Mouse (Mus musculus): ENCODE measurements around the gene Lgr4. TPM values are rescaled to one million over a fixed set of nuclear protein-coding genes. Genes with fewer than 3 reads are reported as not detected.

Gene Lgr4
- total and polyA plus RNA-seq, 3 experiments = 4.3 to 4.5 TPM; not detected in 1

- Histone ChIP-seq H3K27me3 (ENCODE audit: control insufficient read depth in 1 of 2, insufficient read depth in 2 of 2, low read length in 2 of 2) (no peaks in the 10 kb centered on the region), H3K4me3 (ENCODE audit: control insufficient read depth in 1 of 2, insufficient read depth in 1 of 2, low read depth in 2 of 2, low read length in 2 of 2) (no peak overlapping the region), H3K36me3 (ENCODE audit: control insufficient read depth in 1 of 2, insufficient read depth in 2 of 2, low read length in 2 of 2) (no peaks in the 10 kb centered on the region), H3K9ac (ENCODE audit: control insufficient read depth, low read depth, low read length, poor library complexity, severe bottlenecking) (no peak overlapping the region), H3K9me3 (replicated peaks; ENCODE audit: insufficient read depth, low read length) (no peaks in the 10 kb centered on the region), H3K4me1 (ENCODE audit: control insufficient read depth in 1 of 2, insufficient read depth in 2 of 2, low read length in 2 of 2) (no peaks in the 10 kb centered on the region; a peak in 1 of 4 replicates), H3K79me2 (ENCODE audit: control insufficient read depth, insufficient read depth, low read length, poor library complexity) (no peaks in the 10 kb centered on the region), H3K27ac (ENCODE audit: control insufficient read depth, low read depth, low read length) (no peak overlapping the region)
- TF ChIP-seq TCF12 (IDR thresholded peaks at IDR 0.05; ENCODE audit: low read depth, low read length) = no peak
- DNase-seq (ENCODE audit: low read depth, low spot score) = no peak
Observed at GRCm38 (mm10) chr2:109944995-109945394, 27.5 kb downstream of the Lgr4 start.

DNA sequence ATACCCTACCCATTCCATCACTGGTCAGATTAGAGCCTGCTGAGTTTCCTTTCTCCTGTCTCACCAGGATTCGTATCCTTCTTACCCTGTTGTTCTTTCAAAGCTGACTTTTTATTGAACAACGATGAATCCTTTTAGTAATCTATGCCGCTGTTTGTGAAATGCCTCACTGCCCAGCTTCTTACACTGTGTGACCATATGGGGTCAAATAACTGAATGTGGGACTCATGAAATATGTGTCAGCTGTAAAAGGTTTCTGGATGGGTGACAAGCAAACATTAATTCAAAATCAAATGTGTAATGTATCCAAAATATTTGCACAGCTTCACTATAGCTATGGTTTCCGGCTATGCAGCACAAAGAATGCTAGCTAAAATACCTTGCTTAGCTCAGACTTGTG is 28.1 kb downstream of the Lgr4 start:
- Histone ChIP-seq H3K27ac (ENCODE audit: control insufficient read depth, low read depth, low read length) (no peak overlapping the region), H3K27me3 (ENCODE audit: control insufficient read depth in 1 of 2, insufficient read depth in 2 of 2, low read length in 2 of 2) (no peaks in the 10 kb centered on the region), H3K4me1 (ENCODE audit: control insufficient read depth in 1 of 2, insufficient read depth in 2 of 2, low read length in 2 of 2) (no peaks in the 10 kb centered on the region; a peak in 1 of 4 replicates), H3K9me3 (replicated peaks; ENCODE audit: insufficient read depth, low read length) (no peaks in the 10 kb centered on the region), H3K4me3 (ENCODE audit: control insufficient read depth in 1 of 2, insufficient read depth in 1 of 2, low read depth in 2 of 2, low read length in 2 of 2) (no peak overlapping the region), H3K79me2 (ENCODE audit: control insufficient read depth, insufficient read depth, low read length, poor library complexity) (no peaks in the 10 kb centered on the region), H3K9ac (ENCODE audit: control insufficient read depth, low read depth, low read length, poor library complexity, severe bottlenecking) (no peak overlapping the region), H3K36me3 (ENCODE audit: control insufficient read depth in 1 of 2, insufficient read depth in 2 of 2, low read length in 2 of 2) (no peaks in the 10 kb centered on the region)
- no peak for TF ChIP-seq RAD21 (IDR thresholded peaks at IDR 0.05; ENCODE audit: low read depth, low read length)
- TF ChIP-seq SIN3A (IDR thresholded peaks at IDR 0.05; ENCODE audit: low read length) = no peak
- no peak for TF ChIP-seq JUND (IDR thresholded peaks at IDR 0.05; ENCODE audit: low read depth, low read length)
- no peak for DNase-seq (ENCODE audit: low read depth, low spot score)

DNA sequence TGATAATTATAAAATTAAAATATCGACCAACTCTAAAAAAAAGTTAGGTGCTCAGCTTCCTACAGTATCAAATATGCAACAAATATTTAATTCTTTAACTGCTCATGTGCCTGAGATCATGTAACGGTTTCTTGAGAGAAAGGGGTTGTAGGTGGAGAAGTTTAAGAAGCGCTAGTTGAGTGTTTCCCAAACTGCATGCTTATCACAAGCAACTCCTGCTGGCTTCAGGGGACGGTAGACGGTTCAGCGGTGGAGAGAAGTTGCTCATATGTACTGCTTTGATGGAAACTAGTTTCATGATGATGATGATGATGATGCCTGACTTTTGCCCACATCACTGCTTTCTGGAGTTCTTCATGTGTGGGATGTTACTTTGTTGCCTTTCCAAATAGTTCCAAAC is 29.0 kb downstream of the Lgr4 start:
- no peak for DNase-seq (ENCODE audit: low read depth, low spot score)
- H3K4me1 ChIP-seq (ENCODE audit: control insufficient read depth in 1 of 2, insufficient read depth in 2 of 2, low read length in 2 of 2) = no peaks in the 10 kb centered on the region; a peak in 1 of 4 replicates

GRCm38 (mm10) chr2:109949519-109949918 is 32.1 kb downstream of the Lgr4 start:
- no peaks in the 10 kb centered on the region for H3K9me3 ChIP-seq (replicated peaks; ENCODE audit: insufficient read depth, low read length)
- TF ChIP-seq USF1 (IDR thresholded peaks at IDR 0.05; ENCODE audit: low read depth, low read length) (no peak), CHD1 (IDR thresholded peaks at IDR 0.05; ENCODE audit: low read depth, low read length) (no peak), USF2 (IDR thresholded peaks at IDR 0.05; ENCODE audit: borderline replicate concordance in 1 of 2, insufficient read depth in 1 of 2, low read depth in 1 of 2, low read length in 2 of 2) (no peak), MEF2A (IDR thresholded peaks at IDR 0.05; ENCODE audit: extremely low read depth, insufficient replicate concordance, low read depth, low read length, poor library complexity, severe bottlenecking) (no peak), TAL1 (IDR thresholded peaks at IDR 0.05; ENCODE audit: low read length) (no peak), HCFC1 (IDR thresholded peaks at IDR 0.05; ENCODE audit: low read depth, low read length) (no peak), E2F4 (IDR thresholded peaks at IDR 0.05; ENCODE audit: borderline replicate concordance, low read depth, low read length) (no peak), KAT2A (conservative IDR thresholded peaks at IDR 0.05; ENCODE audit: low read depth, low read length) (no peak), POLR2A (IDR thresholded peaks at IDR 0.05; ENCODE audit: control insufficient read depth in 1 of 2, insufficient read depth in 1 of 2, low read depth in 1 of 2, low read length in 2 of 2, poor library complexity in 1 of 2) (no peak), JUND (IDR thresholded peaks at IDR 0.05; ENCODE audit: low read depth, low read length) (no peak), SMC3 (IDR thresholded peaks at IDR 0.05; ENCODE audit: low read depth, low read length) (no peak), UBTF (IDR thresholded peaks at IDR 0.05; ENCODE audit: borderline replicate concordance, insufficient read depth, low read depth, low read length) (no peak), ELF1 (IDR thresholded peaks at IDR 0.05; ENCODE audit: low read depth, low read length) (no peak), MAZ (IDR thresholded peaks at IDR 0.05; ENCODE audit: low read depth, low read length) (no peak)
- no peaks in the 10 kb centered on the region for H3K27me3 ChIP-seq (ENCODE audit: control insufficient read depth in 1 of 2, insufficient read depth in 2 of 2, low read length in 2 of 2)
- 0 out of 4 replicates have a peak, but pooled peaks cover 0 to 3% of the 10 kb centered on the region in 2 experiments for H3K36me3 ChIP-seq (ENCODE audit: control insufficient read depth in 1 of 2, insufficient read depth in 2 of 2, low read length in 2 of 2)
- H3K79me2 ChIP-seq (ENCODE audit: control insufficient read depth, insufficient read depth, low read length, poor library complexity) = no peaks in the 10 kb centered on the region
- DNase-seq (ENCODE audit: low read depth, low spot score) = no peak
- no peak overlapping the region for H3K9ac ChIP-seq (ENCODE audit: control insufficient read depth, low read depth, low read length, poor library complexity, severe bottlenecking)
- no peak overlapping the region for H3K27ac ChIP-seq (ENCODE audit: control insufficient read depth, low read depth, low read length)
- no peak overlapping the region for H3K4me3 ChIP-seq (ENCODE audit: control insufficient read depth in 1 of 2, insufficient read depth in 1 of 2, low read depth in 2 of 2, low read length in 2 of 2)
- peaks cover 0 to 3% of the 10 kb centered on the region in 2 experiments; a peak in 2 of 4 replicates for H3K4me1 ChIP-seq (ENCODE audit: control insufficient read depth in 1 of 2, insufficient read depth in 2 of 2, low read length in 2 of 2)

More for the DNA sequence above, 29.0 kb downstream of the Lgr4 start:
- TF ChIP-seq USF2 (IDR thresholded peaks at IDR 0.05; ENCODE audit: borderline replicate concordance in 1 of 2, insufficient read depth in 1 of 2, low read depth in 1 of 2, low read length in 2 of 2) (no peak), TBP (IDR thresholded peaks at IDR 0.05; ENCODE audit: low read depth, low read length) (no peak), POLR2A (IDR thresholded peaks at IDR 0.05; ENCODE audit: control insufficient read depth in 1 of 2, insufficient read depth in 1 of 2, low read depth in 1 of 2, low read length in 2 of 2, poor library complexity in 1 of 2) (no peak), BHLHE40 (IDR thresholded peaks at IDR 0.05; ENCODE audit: borderline replicate concordance, low read depth, low read length) (no peak), TAL1 (IDR thresholded peaks at IDR 0.05; ENCODE audit: low read length) (no peak), SMC3 (IDR thresholded peaks at IDR 0.05; ENCODE audit: low read depth, low read length) (no peak)
- H3K9ac ChIP-seq (ENCODE audit: control insufficient read depth, low read depth, low read length, poor library complexity, severe bottlenecking) = no peak overlapping the region
- H3K36me3 ChIP-seq (ENCODE audit: control insufficient read depth in 1 of 2, insufficient read depth in 2 of 2, low read length in 2 of 2) = no peaks in the 10 kb centered on the region
- no peak overlapping the region for H3K27ac ChIP-seq (ENCODE audit: control insufficient read depth, low read depth, low read length)
- H3K27me3 ChIP-seq (ENCODE audit: control insufficient read depth in 1 of 2, insufficient read depth in 2 of 2, low read length in 2 of 2) = no peaks in the 10 kb centered on the region
- H3K4me3 ChIP-seq (ENCODE audit: control insufficient read depth in 1 of 2, insufficient read depth in 1 of 2, low read depth in 2 of 2, low read length in 2 of 2) = no peak overlapping the region
- no peaks in the 10 kb centered on the region for H3K9me3 ChIP-seq (replicated peaks; ENCODE audit: insufficient read depth, low read length)
- H3K79me2 ChIP-seq (ENCODE audit: control insufficient read depth, insufficient read depth, low read length, poor library complexity) = no peaks in the 10 kb centered on the region

All from MEL (cell line).